Mouse (Mus musculus): ENCODE results near the gene Cyp3a57. TPM values are rescaled to one million over a fixed set of nuclear protein-coding genes. Genes with fewer than 3 reads are reported as not detected.
"Not testable (repeated sequence)": the region's sequence is repeated elsewhere in the genome, so short reads cannot be mapped to it uniquely, and the experiment has no call there.

The Cyp3a57 gene
- total and polyA plus RNA-seq, 3 experiments, result not detected

- in situ Hi-C loops (cut with MboI; ENCODE audit: low pct_ligation_motif_present, low pct_unique_long_range_greater_than_20kb, low sequenced_read_pairs) (no loop called here), dilution Hi-C loops (cut with MboI; ENCODE audit: extremely low pct_ligation_motif_present, extremely low pct_unique_long_range_greater_than_20kb, low sequenced_read_pairs) (no loop called here)
- Histone ChIP-seq H3K27ac (ENCODE audit: insufficient read depth, low read depth) (no peak overlapping the region), H3K79me2 (replicated peaks; ENCODE audit: control insufficient read depth, extremely low read depth, insufficient read depth, poor library complexity, severe bottlenecking) (no peaks in the 10 kb centered on the region), H3K9ac (ENCODE audit: insufficient read depth, low read depth) (no peak overlapping the region), H3K27me3 (replicated peaks) (no peaks in the 10 kb centered on the region), H3K4me2 (ENCODE audit: insufficient read depth, low read depth, poor library complexity, severe bottlenecking) (no peak overlapping the region), H3K4me1 (ENCODE audit: control insufficient read depth in 1 of 2, insufficient read depth in 2 of 2) (no peaks in the 10 kb centered on the region), H3K9me3 (replicated peaks; ENCODE audit: low read length) (no peaks in the 10 kb centered on the region), H3K36me3 (replicated peaks in 1 of 2; ENCODE audit: control insufficient read depth in 1 of 2, insufficient read depth in 1 of 2, low read length in 1 of 2) (no peaks in the 10 kb centered on the region), H3K4me3 (replicated peaks in 1 of 3; ENCODE audit: low read depth in 2 of 3, low read length in 2 of 3, poor library complexity in 1 of 3) (no peak overlapping the region)
- TF ChIP-seq TBP (conservative IDR thresholded peaks at IDR 0.05; ENCODE audit: low read depth, low read length), result no peak
- no peak for TF ChIP-seq ZMIZ1 (IDR thresholded peaks at IDR 0.05; ENCODE audit: low read depth, low read length)
- TF ChIP-seq SIN3A (IDR thresholded peaks at IDR 0.05; ENCODE audit: low read length), result no peak
- no peak for TF ChIP-seq BHLHE40 (IDR thresholded peaks at IDR 0.05; ENCODE audit: low read depth, low read length)
- TF ChIP-seq CHD1 (IDR thresholded peaks at IDR 0.05; ENCODE audit: low read depth, low read length), result no peak
- TF ChIP-seq ZC3H11A (IDR thresholded peaks at IDR 0.05; ENCODE audit: low read depth, low read length), result no peak
- TF ChIP-seq KAT2A (IDR thresholded peaks at IDR 0.05; ENCODE audit: insufficient replicate concordance, low read length), result no peak
- TF ChIP-seq IRF4 (IDR thresholded peaks at IDR 0.05; ENCODE audit: low read depth, low read length), result no peak
- no peak for TF ChIP-seq POLR2AphosphoS2 (IDR thresholded peaks at IDR 0.05; ENCODE audit: low read depth, low read length)
- TF ChIP-seq PAX5 (IDR thresholded peaks at IDR 0.05; ENCODE audit: low read length), result no peak
- TF ChIP-seq NRF1 (IDR thresholded peaks at IDR 0.05; ENCODE audit: low read depth, low read length), result no peak
- no peak for TF ChIP-seq MEF2A (IDR thresholded peaks at IDR 0.05; ENCODE audit: borderline replicate concordance, low read depth, low read length)
- TF ChIP-seq RAD21 (IDR thresholded peaks at IDR 0.05; ENCODE audit: low read depth, low read length), result no peak
- TF ChIP-seq UBTF (IDR thresholded peaks at IDR 0.05; ENCODE audit: low read depth, low read length), result no peak
- TF ChIP-seq USF2 (conservative IDR thresholded peaks at IDR 0.05; ENCODE audit: low read depth, low read length), result no peak
- no peak for DNase-seq (ENCODE audit: extremely low read depth)
These were observed 42.7 kb upstream of the Cyp3a57 start for GRCm38 (mm10) chr5:145302424-145302823.

GRCm38 (mm10) chr5:145306953-145307352 lies 38.1 kb upstream of the Cyp3a57 start:
- dilution Hi-C loops (cut with MboI; ENCODE audit: extremely low pct_ligation_motif_present, extremely low pct_unique_long_range_greater_than_20kb, low sequenced_read_pairs); H3K79me2 ChIP-seq (replicated peaks; ENCODE audit: control insufficient read depth, extremely low read depth, insufficient read depth, poor library complexity, severe bottlenecking); in situ Hi-C loops (cut with MboI; ENCODE audit: low pct_ligation_motif_present, low pct_unique_long_range_greater_than_20kb, low sequenced_read_pairs); H3K4me3 ChIP-seq (replicated peaks in 1 of 3; ENCODE audit: low read depth in 2 of 3, low read length in 2 of 3, poor library complexity in 1 of 3); H3K27ac ChIP-seq (ENCODE audit: insufficient read depth, low read depth); H3K4me2 ChIP-seq (ENCODE audit: insufficient read depth, low read depth, poor library complexity, severe bottlenecking); H3K36me3 ChIP-seq (replicated peaks in 1 of 2; ENCODE audit: control insufficient read depth in 1 of 2, insufficient read depth in 1 of 2, low read length in 1 of 2); H3K9ac ChIP-seq (ENCODE audit: insufficient read depth, low read depth); H3K9me3 ChIP-seq (replicated peaks; ENCODE audit: low read length); DNase-seq (ENCODE audit: extremely low read depth); H3K27me3 ChIP-seq (replicated peaks); H3K4me1 ChIP-seq (ENCODE audit: control insufficient read depth in 1 of 2, insufficient read depth in 2 of 2): not testable (repeated sequence)
- TF ChIP-seq RAD21 (IDR thresholded peaks at IDR 0.05; ENCODE audit: low read depth, low read length) (peak; percentile 34), CTCF (conservative IDR thresholded peaks at IDR 0.05 in 1 of 2, IDR thresholded peaks at IDR 0.05 in 1 of 2; ENCODE audit: low read depth in 2 of 2, low read length in 2 of 2) (peak in 1 of 2 experiments; percentile 34; a peak in 2 of 4 replicates)

GRCm38 (mm10) chr5:145307811-145308210 lies 37.3 kb upstream of the Cyp3a57 start:
- DNase-seq (ENCODE audit: extremely low read depth); H3K27me3 ChIP-seq (replicated peaks); H3K4me3 ChIP-seq (replicated peaks in 1 of 3; ENCODE audit: low read depth in 2 of 3, low read length in 2 of 3, poor library complexity in 1 of 3); H3K79me2 ChIP-seq (replicated peaks; ENCODE audit: control insufficient read depth, extremely low read depth, insufficient read depth, poor library complexity, severe bottlenecking); H3K9me3 ChIP-seq (replicated peaks; ENCODE audit: low read length); H3K4me1 ChIP-seq (ENCODE audit: control insufficient read depth in 1 of 2, insufficient read depth in 2 of 2); H3K9ac ChIP-seq (ENCODE audit: insufficient read depth, low read depth); H3K27ac ChIP-seq (ENCODE audit: insufficient read depth, low read depth); H3K4me2 ChIP-seq (ENCODE audit: insufficient read depth, low read depth, poor library complexity, severe bottlenecking); H3K36me3 ChIP-seq (replicated peaks in 1 of 2; ENCODE audit: control insufficient read depth in 1 of 2, insufficient read depth in 1 of 2, low read length in 1 of 2); dilution Hi-C loops (cut with MboI; ENCODE audit: extremely low pct_ligation_motif_present, extremely low pct_unique_long_range_greater_than_20kb, low sequenced_read_pairs); in situ Hi-C loops (cut with MboI; ENCODE audit: low pct_ligation_motif_present, low pct_unique_long_range_greater_than_20kb, low sequenced_read_pairs): not testable (repeated sequence)

All from CH12.LX (cell line).